Mouse (Mus musculus): ENCODE measurements at regions not wholly inside any gene's neighbourhood (a gene's known extent, or its start where the extent isn't known, plus 50 kb on each side); places are given as distances from the start of the nearest gene placed in this dataset.

DNA sequence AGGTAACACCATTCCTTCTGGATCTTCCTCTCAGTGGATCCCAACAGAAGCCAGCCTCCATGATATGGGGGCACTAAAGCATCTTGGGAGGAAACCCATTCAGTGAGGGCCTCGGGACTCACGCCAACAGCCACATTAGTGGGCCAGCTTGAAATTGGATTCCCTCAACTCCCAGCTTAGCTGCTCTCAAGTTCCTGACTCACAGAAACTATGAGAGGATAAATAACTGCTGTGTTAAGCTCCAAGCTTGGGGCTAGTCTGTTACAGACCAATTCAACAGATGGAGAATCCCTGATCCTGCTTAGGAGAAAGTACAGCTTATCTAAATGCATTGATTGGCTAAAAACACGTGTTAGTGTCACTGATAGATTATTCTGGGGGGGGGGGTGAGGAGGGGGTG lies 210.7 kb upstream of the Tbx3 start:
- TF ChIP-seq POLR2A (IDR thresholded peaks at IDR 0.05; ENCODE audit: insufficient read length, low read depth) (no peak), POLR2AphosphoS2 (IDR thresholded peaks at IDR 0.05; ENCODE audit: insufficient read length, low read depth) (no peak), TCF12 (IDR thresholded peaks at IDR 0.05; ENCODE audit: insufficient read depth, poor library complexity, severe bottlenecking) (no peak), REST (IDR thresholded peaks at IDR 0.05; ENCODE audit: insufficient read depth, insufficient read length) (no peak), USF1 (IDR thresholded peaks at IDR 0.05; ENCODE audit: low read depth) (no peak), TCF3 (IDR thresholded peaks at IDR 0.05; ENCODE audit: insufficient read length, low read depth) (no peak), CEBPB (IDR thresholded peaks at IDR 0.05; ENCODE audit: insufficient read depth, poor library complexity, severe bottlenecking) (no peak), MAX (IDR thresholded peaks at IDR 0.05; ENCODE audit: low read depth) (no peak), E2F4 (IDR thresholded peaks at IDR 0.05; ENCODE audit: insufficient read depth) (no peak), MYOD1 (IDR thresholded peaks at IDR 0.05; ENCODE audit: control insufficient read depth in 1 of 3, insufficient read length in 2 of 3, low read depth in 2 of 3) (no peak), MYOG (IDR thresholded peaks at IDR 0.05; ENCODE audit: control insufficient read depth in 1 of 3, insufficient read depth in 1 of 3, insufficient read length in 2 of 3, low read depth in 2 of 3) (no peak)
